Mouse (Mus musculus) thymus, postnatal 10 days (tissue): ENCODE data around the gene Mkln1.
"Not testable (repeated sequence)": the region's sequence is repeated elsewhere in the genome, so short reads cannot be mapped to it uniquely, and the experiment has no call there.

ENCODE experiments used
- DNase-seq, 2 experiments: peaks; one replicate each; pipeline ENCODE4 v3.0.0; 2021; ENCODE audit warnings: low spot score in 2 of 2

Mkln1 gene

DNA sequence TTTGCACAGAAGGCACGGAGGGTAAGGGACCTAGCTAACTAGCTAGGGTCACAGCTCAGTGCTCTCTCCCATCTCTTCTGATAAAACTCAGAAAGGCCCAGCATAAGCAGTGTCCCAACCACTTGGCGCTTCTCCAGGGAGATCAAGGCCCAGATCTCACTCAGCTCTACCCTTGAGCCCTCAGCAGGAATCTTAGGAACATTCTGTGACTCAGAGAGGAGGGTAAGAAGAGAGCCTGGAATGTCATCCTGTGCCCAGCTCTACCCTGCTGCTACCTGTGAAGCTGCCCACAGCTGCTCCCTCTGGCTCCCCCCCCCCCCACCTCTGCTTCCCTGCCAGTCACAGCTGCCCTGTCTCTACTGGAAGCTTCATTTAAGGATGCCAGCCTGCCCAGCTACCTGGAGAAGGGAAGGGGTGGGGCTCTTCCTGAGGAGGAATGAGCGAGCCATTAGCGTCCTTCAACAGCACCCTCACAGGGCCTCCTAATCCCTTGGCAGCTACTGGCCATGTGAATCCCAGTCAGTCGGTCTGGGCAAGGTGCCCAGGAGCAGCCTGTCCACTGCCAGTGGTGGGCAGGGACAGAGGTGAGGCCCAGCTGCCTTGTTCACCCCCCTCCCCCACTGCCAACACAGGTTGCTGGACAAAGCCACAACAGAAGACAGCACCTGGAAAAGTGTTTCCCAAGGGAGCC lies 151.0 kb downstream of the Mkln1 start:
- DNase-seq = no peak

DNA sequence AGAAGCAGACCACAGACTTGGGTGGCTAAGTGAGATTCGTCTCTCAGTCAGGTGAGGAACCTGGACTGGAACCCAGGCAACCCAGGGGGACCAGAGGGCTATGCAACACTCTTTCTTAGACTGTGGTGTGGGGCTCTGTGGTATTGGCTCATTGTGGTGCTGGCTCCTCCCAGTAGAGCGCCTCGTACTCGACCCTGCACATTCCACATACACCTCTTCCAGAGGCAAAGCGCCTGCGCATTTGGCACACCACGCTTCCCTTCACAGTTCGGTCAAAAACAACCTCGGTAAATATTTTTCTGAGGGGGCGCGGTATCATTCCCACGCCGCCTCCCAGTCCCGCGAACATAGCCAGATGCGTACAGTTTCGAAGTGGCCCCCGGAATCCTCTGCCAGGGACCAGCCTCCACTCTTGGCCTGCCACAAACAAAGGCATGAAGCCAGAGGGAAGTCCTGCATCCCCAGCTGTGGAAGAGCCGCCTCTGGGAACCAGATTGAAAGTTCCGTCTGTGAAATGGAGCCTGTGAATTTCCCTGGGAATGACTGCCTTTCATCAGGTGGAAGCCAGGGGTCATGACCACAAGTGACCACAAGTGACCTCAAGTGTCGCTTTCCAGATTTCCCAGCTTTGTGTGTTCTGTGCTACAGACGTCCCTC lies 152.5 kb downstream of the Mkln1 start:
- no peak for DNase-seq

DNA sequence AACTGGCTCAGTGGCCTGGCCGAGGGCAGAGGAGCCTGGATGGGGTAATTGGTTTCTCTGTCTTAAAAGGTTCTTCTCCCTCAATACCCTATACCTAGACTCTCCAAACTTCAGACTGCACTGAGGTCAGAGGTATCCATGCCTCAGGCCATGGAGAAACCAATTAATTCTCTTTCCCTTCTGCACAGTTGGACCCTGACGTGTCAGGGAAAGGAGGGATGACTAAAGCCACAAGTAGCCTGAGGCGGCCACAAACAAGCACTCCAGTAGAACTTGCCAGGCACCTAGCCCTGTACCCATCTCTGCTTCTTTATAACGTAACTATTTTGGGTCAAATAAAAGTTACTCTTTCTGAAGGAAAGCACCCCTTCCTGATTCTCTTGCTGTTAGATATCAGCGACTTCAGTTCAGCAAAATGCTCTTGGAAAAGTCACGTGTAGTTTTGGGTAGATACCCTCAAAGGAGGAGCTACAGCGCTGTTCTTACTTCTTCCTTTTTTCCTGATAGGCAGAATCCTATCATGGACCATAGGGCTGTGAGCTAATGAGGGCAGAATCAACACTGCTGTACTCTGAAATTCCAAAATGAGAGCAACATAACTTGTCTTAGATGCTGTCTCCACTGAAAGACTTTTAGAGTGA lies 158.0 kb downstream of the Mkln1 start:
- DNase-seq = no peak

DNA sequence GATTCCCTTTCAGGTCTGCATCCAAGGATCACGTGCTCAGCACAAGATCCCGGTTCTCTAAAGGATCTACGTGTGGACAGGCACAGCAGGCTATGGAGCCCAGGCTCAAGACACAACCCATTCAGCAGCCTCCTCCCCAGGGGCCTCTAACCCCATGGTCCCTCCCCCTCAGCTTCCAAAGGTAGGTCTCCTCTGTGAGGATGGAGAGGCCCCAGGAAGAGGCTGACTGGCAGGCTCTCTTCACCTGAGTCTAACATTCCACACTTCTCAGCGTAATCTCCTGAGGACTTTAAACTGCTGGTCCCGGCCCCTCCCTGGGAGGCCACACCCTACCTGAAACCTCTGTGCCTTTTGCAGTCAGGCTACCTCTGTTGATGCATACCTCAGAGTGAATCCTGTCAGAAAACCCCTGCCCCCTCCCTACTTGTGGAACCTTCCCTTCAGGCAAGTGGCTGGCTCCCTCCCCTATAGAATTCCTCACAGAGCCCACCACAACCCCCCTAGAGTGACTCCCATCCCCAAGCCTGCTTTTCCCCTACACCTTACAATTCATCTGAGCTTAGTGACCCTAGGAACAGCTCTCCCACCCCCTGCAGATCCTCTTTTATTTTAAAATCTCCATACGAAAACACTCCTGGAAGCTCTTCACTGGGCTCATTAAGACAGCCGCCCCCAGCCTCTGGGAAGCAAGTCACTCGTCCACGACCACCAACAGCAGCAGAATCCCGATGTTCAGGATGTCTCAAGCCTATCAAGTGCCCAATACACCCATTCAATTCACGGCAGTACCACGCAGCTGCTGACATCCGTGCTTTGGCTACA lies 161.8 kb downstream of the Mkln1 start:
- DNase-seq = no peak

DNA sequence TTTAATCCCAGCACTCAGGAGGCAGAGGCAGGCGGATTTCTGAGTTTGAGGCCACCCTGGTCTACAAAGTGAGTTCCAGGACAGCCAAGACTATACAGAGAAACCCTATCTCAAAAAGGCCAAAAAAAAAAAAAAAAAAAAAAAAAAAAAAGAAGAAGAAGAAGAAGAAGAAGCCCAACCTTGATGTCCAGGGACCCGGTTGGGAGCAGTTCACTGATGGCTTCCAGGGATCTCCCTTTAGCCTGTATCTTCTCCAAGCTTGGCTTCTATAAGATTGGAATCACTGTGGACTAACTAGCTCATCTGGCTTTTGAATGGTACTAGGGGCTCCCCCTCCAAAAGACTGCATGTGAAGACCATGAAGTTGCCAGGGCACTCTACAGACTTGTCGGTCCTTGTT lies 163.4 kb downstream of the Mkln1 start:
- not testable (repeated sequence) for DNase-seq

DNA sequence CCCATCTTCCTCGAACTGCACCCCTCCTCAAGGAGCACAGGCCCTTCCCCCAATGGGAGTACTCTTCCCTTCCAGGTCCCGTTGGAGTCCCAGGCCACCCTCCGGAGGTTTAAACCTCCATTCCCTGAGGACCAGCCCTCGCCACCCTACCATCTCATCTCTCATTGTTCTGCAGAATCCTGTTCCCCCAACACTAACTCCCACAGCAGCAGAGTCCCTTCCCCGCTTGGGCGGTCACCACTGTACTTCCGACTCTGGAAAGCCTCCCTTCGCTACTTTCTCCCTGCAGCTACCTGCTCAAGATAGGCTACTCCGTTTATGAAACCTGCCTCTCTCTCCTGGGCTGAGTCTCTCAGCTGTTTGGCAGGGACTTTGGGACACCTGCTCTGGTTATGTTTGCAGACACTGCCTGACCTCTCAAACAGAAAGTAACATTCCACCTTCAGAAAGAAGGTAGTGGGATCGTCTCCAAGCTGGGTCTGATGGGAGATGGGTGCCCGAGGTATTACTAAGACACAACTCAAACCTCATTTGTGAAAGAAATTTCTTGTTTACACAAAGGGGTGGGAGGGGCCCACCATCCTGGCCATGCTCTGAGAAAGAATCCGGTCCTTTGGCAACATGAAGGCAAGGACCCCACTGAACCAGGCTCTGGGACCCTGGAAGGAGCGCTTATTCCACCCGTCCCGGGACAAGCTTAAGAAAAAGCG lies 164.0 kb downstream of the Mkln1 start:
- DNase-seq = no peak

DNA sequence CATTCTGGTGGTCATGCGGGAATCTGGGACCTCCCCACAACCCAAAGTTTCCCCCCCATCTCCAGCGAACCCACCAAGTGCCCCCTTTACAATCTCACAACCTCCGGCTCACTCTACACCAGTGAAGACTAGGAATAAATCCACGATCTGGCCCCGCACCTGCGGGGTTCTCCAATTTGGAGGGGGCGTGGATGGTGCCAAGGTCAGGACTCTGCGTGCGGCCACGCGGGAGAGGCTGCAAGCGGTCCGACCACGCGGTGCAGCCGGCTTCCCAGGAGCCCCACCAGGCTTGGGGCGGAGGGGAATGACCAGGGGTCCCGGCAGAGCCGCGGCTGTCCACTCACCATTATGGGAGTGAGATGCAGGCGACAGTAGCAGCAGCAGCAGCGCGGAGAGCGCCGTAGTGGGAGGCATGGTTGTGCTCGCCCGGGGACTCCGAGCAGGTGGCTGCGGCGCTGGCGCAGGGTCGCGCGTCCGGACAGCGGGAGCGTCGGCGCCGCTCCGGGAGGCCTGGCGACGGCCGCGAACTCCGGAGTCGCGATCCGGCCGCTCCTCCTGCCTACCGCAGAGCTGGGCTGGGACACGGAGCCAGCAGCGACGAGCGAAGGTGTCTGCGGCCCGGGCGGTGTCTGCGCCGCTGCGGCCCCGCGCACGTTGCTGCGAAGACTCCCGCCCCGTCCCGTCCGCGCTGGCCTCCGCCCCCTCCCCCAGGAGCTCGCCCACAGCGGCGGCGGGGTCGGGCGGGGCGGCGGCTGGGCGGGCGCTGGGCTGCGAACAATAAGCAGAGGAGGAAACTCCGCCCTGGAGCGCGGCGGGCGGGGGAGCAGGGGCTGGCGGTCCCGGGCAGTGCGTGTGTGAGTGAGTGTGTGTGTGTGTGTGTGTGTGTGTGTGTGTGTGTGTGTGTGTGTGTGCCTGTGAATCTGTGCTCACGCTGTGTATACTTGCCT lies 165.0 kb downstream of the Mkln1 start, which contains the start of gene Podxl:
Podxl (minus strand) TSS at position 747 of the 947 bp plus-strand sequence.
- DNase-seq = peak; percentile 14 to 46

DNA sequence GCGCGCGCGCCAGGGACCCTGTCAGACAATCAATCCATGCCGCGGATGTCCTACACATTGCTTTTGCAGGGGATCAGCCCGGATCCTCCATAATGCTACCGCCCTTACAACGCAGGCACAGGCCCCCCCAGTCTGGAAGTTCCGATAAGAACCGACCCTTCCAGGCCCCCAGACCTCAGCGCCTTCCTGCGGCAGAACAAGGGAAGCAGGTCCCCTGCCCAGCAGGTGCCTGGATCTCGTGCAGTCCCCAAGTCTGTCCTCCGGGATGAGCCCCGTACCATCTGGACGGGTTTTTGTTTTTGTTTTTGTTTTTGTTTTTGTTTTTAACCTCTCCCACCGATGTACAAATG lies 165.6 kb downstream of the Mkln1 start:
- no peak for DNase-seq

DNA sequence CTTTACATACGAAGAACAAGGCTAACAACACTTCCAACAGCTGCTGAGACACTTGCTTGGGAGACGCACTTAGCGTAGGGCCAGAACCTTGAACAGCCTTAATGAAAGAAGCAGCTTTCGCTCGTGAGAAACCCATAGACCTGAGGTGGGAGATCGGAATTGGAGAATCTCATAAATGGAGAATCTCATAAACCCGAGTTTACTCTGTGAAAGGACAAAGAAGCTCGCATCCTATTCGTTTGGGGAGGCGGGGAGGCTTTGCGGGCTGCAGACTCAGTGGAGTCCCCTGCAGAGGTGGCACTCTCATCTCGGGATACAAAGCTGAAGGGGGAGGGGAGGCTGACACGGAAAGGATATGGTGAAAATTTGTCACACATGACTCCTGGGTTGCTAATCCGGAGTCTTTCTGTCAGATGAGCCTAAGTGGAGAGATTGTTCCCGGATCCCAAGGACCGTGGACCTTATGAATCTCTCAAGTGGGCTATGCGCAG lies 166.4 kb downstream of the Mkln1 start:
- no peak for DNase-seq
